Mouse (Mus musculus) kidney, adult 2 months (tissue): ENCODE results near the gene Cd83. TPM values are rescaled to one million over a fixed set of nuclear protein-coding genes. Genes with fewer than 3 reads are reported as not detected.

Experiments used
- DNase-seq: peaks from one replicate; pipeline ENCODE4 v3.0.0; 2021
- H3K27ac ChIP-seq: fragments of 200-500 bp; 2 replicates; pipeline ENCODE4 v1.5.1; 2012; ENCODE audit warnings: low read depth, low read length, control low read depth, inconsistent platforms; ENCODE audit not compliant: insufficient read depth
- H3K27me3 ChIP-seq: fragments of 200-500 bp; replicated peaks from 2 replicates; pipeline ENCODE4 v1.6.1; 2012; ENCODE audit warnings: mild to moderate bottlenecking, moderate library complexity, low read length, inconsistent platforms; ENCODE audit not compliant: control insufficient read depth, insufficient read depth
- H3K36me3 ChIP-seq: fragments of 200-500 bp; 2 replicates; pipeline ENCODE4 v1.6.1; 2012; ENCODE audit warnings: mild to moderate bottlenecking, moderate library complexity, low read length, inconsistent platforms; ENCODE audit not compliant: control insufficient read depth, insufficient read depth
- H3K4me1 ChIP-seq: fragments of 200-500 bp; 2 replicates; pipeline ENCODE4 v1.6.1; 2011; ENCODE audit warnings: low read length; ENCODE audit not compliant: control insufficient read depth, insufficient read depth
- H3K4me3 ChIP-seq: fragments of 200-500 bp; 2 replicates; pipeline ENCODE4 v1.5.1; 2011; ENCODE audit warnings: mild to moderate bottlenecking, low read depth, low read length, control low read depth; ENCODE audit not compliant: insufficient read depth
- CTCF ChIP-seq: fragments of 200-500 bp; conservative IDR thresholded peaks from 2 replicates; pipeline ENCODE4 v1.5.1; 2011; ENCODE audit warnings: low read depth, mild to moderate bottlenecking, control low read depth, low read length, moderate library complexity, mixed read lengths; ENCODE audit not compliant: insufficient read depth, insufficient read length
- POLR2A ChIP-seq: fragments of 200-500 bp; IDR thresholded peaks from one replicate; pipeline ENCODE4 v1.6.1; 2011; ENCODE audit warnings: low read depth, low read length, control low read depth
- WGBS: fragments of 180-500 bp; shearing (Covaris S2); methylation state at CpG from one replicate; pipeline ENCODE4 v1.1.7; 2018; 5-methylcytosine and 5-hydroxymethylcytosine counted together
- polyA plus RNA-seq: library from polyadenylated mRNA; depleted of rRNA; stranded (reverse); fragments of >200 nt; gene quantifications from 2 replicates; pipeline ENCODE4 v1.2.3, GENCODE M21; 2012

The Cd83 gene
- polyA plus RNA-seq, 1 experiment: 3.3 TPM

GRCm38 (mm10) chr13:43813431-43813830 is 28.9 kb downstream of the Cd83 start:
- H3K27ac ChIP-seq: no peak overlapping the region
- 87% methylated on average over 8 of the region's 8 CpGs for WGBS
- no peaks in the 10 kb centered on the region for H3K27me3 ChIP-seq
- no peak overlapping the region for H3K4me3 ChIP-seq
- no peak for TF ChIP-seq CTCF
- TF ChIP-seq POLR2A: no peak
- DNase-seq: no peak
- no peaks in the 10 kb centered on the region for H3K36me3 ChIP-seq
- H3K4me1 ChIP-seq: no peaks in the 10 kb centered on the region

GRCm38 (mm10) chr13:43817461-43817860 is 32.9 kb downstream of the Cd83 start:
- Histone ChIP-seq H3K4me3 (no peak overlapping the region), H3K36me3 (no peaks in the 10 kb centered on the region), H3K4me1 (no peaks in the 10 kb centered on the region), H3K27ac (no peak overlapping the region), H3K27me3 (no peaks in the 10 kb centered on the region)
- TF ChIP-seq CTCF: no peak
- no peak for TF ChIP-seq POLR2A
- DNase-seq: no peak
- WGBS: 91% methylated on average over 3 of the region's 3 CpGs

GRCm38 (mm10) chr13:43818307-43819019 is 33.9 kb downstream of the Cd83 start:
- DNase-seq: peak; percentile 37
- H3K4me3 ChIP-seq: no peak overlapping the region
- TF ChIP-seq CTCF (no peak), POLR2A (no peak)
- no peaks in the 10 kb centered on the region for H3K27me3 ChIP-seq
- no peaks in the 10 kb centered on the region for H3K4me1 ChIP-seq
- H3K36me3 ChIP-seq: no peaks in the 10 kb centered on the region
- no peak overlapping the region for H3K27ac ChIP-seq
- WGBS: 63% methylated on average over 7 of the region's 7 CpGs

- WGBS: 78% methylated on average over 6 of the region's 6 CpGs
- no peak overlapping the region for H3K27ac ChIP-seq
- DNase-seq: no peak
- no peaks in the 10 kb centered on the region for H3K36me3 ChIP-seq
- no peaks in the 10 kb centered on the region for H3K4me1 ChIP-seq
- no peaks in the 10 kb centered on the region for H3K27me3 ChIP-seq
- TF ChIP-seq CTCF (no peak), POLR2A (no peak)
- H3K4me3 ChIP-seq: no peak overlapping the region
Measured at GRCm38 (mm10) chr13:43819020-43819310, 34.4 kb downstream of the Cd83 start.

GRCm38 (mm10) chr13:43820071-43820470 is 35.5 kb downstream of the Cd83 start:
- TF ChIP-seq CTCF (no peak), POLR2A (no peak)
- no peak for DNase-seq
- WGBS: 68% methylated on average over 8 of the region's 8 CpGs
- no peak overlapping the region for H3K27ac ChIP-seq
- no peaks in the 10 kb centered on the region for H3K27me3 ChIP-seq
- no peaks in the 10 kb centered on the region for H3K4me1 ChIP-seq
- no peaks in the 10 kb centered on the region for H3K36me3 ChIP-seq
- H3K4me3 ChIP-seq: no peak overlapping the region

GRCm38 (mm10) chr13:43822306-43822705 is 37.7 kb downstream of the Cd83 start:
- Histone ChIP-seq H3K36me3 (no peaks in the 10 kb centered on the region), H3K27ac (no peak overlapping the region), H3K4me1 (no peaks in the 10 kb centered on the region), H3K27me3 (no peaks in the 10 kb centered on the region), H3K4me3 (no peak overlapping the region)
- no peak for DNase-seq
- 83% methylated on average over 4 of the region's 4 CpGs for WGBS
- TF ChIP-seq CTCF (no peak), POLR2A (no peak)

- 67% methylated on average over 5 of the region's 5 CpGs for WGBS
- H3K4me3 ChIP-seq: no peak overlapping the region
- TF ChIP-seq CTCF (no peak), POLR2A (no peak)
- H3K27ac ChIP-seq: no peak overlapping the region
- no peaks in the 10 kb centered on the region for H3K36me3 ChIP-seq
- no peaks in the 10 kb centered on the region for H3K4me1 ChIP-seq
- no peaks in the 10 kb centered on the region for H3K27me3 ChIP-seq
- no peak for DNase-seq
Measured at GRCm38 (mm10) chr13:43828648-43829047, 44.1 kb downstream of the Cd83 start.

- peak; percentile 4 for DNase-seq
- Histone ChIP-seq H3K36me3 (no peaks in the 10 kb centered on the region), H3K4me1 (no peaks in the 10 kb centered on the region), H3K4me3 (no peak overlapping the region), H3K27me3 (no peaks in the 10 kb centered on the region; the same call in 1 of the 2 replicates), H3K27ac (no peak overlapping the region)
- no peak for TF ChIP-seq CTCF
- TF ChIP-seq POLR2A: no peak
- 65% methylated on average over 8 of the region's 8 CpGs for WGBS
Measured at GRCm38 (mm10) chr13:43830892-43831673, 46.5 kb downstream of the Cd83 start.
